Mouse (Mus musculus) mouse embryonic stem cell (cell line): ENCODE measurements around the gene Olfr869.

Experiments used
- in situ Hi-C, 2 experiments: fragments of 300-500 bp; cut with MboI; formaldehyde crosslinking; loops; 1 replicate in 1 of 2; 3 replicates in 1 of 2; pipeline ENCODE4 v1.14.3; 2019 to 2020; ENCODE audit warnings: low sequenced_read_pairs in 2 of 2, low pct_unique_long_range_greater_than_20kb in 1 of 2, mixed read lengths in 1 of 2; ENCODE audit not compliant: unreplicated experiment in 1 of 2

Gene Olfr869

GRCm38 (mm10) chr9:20128709-20129108 is at the start of gene Olfr869:
Gene Olfr869, plus strand, starts transcription at chr9:20129009.
- in situ Hi-C loops = no loop called here

- in situ Hi-C loops = no loop called here
Measured at GRCm38 (mm10) chr9:20098326-20098725, 30.5 kb upstream of the Olfr869 start, which contains the start of gene Olfr868. Gene Olfr868, plus strand, starts transcription at chr9:20098626.

- in situ Hi-C loops = no loop called here
Measured at GRCm38 (mm10) chr9:20149706-20150105, 20.9 kb downstream of the Olfr869 start.

- in situ Hi-C loops = no loop called here
Measured at GRCm38 (mm10) chr9:20173957-20174356, 45.1 kb downstream of the Olfr869 start, which contains the start of gene Olfr870. Gene Olfr870, minus strand, starts transcription at chr9:20174057.

DNA sequence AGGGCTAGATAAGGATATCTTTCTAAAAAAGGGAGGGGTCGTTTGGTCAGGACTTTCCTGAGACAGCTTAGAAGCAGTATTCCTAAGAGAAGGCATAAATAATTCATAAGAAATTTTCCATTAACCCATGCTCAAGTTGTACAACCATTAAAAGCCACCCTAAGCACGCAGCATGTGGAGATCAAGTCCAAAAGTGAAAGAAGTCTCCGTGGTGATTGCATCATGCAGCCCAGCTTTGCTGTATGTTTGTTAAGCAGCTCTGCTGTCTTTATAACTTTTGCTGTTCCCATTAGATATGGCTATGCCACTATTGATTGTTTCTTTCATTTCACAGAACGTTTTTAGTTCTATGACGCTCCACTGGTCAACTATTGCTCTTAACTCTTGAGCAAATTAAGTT is 50.7 kb downstream of the Olfr869 start:
- in situ Hi-C loops = no loop called here
